Comparison of ENCODE assay signal across 12 mouse cellular contexts in the genomic region with DNA sequence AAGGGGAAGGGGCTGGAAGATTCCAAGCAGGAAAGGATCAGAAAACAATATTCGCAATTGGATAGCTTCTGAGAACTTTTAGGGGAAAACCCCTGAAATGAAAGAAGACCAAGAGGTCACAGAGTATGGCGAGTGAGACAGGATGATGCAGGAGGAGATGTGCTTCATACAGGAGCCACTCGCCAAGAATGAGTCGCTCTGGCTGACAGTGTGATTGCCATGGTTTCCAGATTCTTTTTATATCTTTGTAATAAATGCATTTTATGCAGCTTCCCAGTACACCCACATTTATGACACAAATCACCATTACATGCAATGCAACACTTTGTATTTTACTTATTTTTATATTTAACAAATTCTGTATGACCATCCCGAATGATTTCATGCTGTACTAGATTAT.
"Had no signal": no experiment of that assay in that cellular context is flagged by ENCODE, and none has a peak within 500 bp of the region (broad histone marks: within the 10 kb centered on the region; RNA-seq: fewer than 3 reads in every experiment).

No protein-coding gene starts in this region.

- DNase-seq: kidney, adult 18-20 months; kidney, postnatal 14 days; lung, postnatal 14 days; thymus, postnatal 4 days had no signal

- H3K27ac ChIP-seq: intestine, embryonic 15.5 days; limb, embryonic 15.5 days; liver, embryonic 12.5 days; lung, embryonic 15.5 days; macrophage; midbrain, embryonic 15.5 days; neural tube, embryonic 12.5 days had no signal

- H3K4me3 ChIP-seq: intestine, embryonic 15.5 days; limb, embryonic 15.5 days; liver, embryonic 12.5 days; lung, embryonic 15.5 days; megakaryocyte, embryonic 14.5 days; midbrain, embryonic 15.5 days; neural tube, embryonic 12.5 days had no signal
